Mouse (Mus musculus) lung, embryonic 14.5 days (tissue): ENCODE results near the gene Scgb1c1. TPM values are rescaled to one million over a fixed set of nuclear protein-coding genes. Genes with fewer than 3 reads are reported as not detected.

Source experiments
- ATAC-seq: fragments of 200-750 bp; cut with Nextera tagmentation; 2 replicates; pipeline ENCODE4 v1.8.0; 2017; ENCODE audit warnings: mild to moderate bottlenecking, moderate TSS enrichment, moderate library complexity; ENCODE audit not compliant: insufficient read depth
- DNase-seq: peaks from one replicate; pipeline ENCODE4 v3.0.0-alpha.2; 2015
- H3K27ac ChIP-seq: fragments of 300-500 bp; sonication (generic); 2 replicates; pipeline ENCODE4 v1.5.1; 2014; ENCODE audit warnings: low read depth, mild to moderate bottlenecking, moderate library complexity
- H3K27me3 ChIP-seq: fragments of 300-500 bp; sonication (generic); 2 replicates; pipeline ENCODE4 v1.6.1; 2014; ENCODE audit warnings: low read length, control low read depth; ENCODE audit not compliant: insufficient read depth
- H3K36me3 ChIP-seq: fragments of 300-500 bp; sonication (generic); 2 replicates; pipeline ENCODE4 v1.6.1; 2014; ENCODE audit warnings: control low read depth; ENCODE audit not compliant: insufficient read depth
- H3K4me1 ChIP-seq: fragments of 300-500 bp; sonication (generic); 2 replicates; pipeline ENCODE4 v1.6.1; 2014; ENCODE audit warnings: antibody characterized with exemption, control low read depth; ENCODE audit not compliant: insufficient read depth
- H3K4me2 ChIP-seq: fragments of 300-500 bp; sonication (generic); 2 replicates; pipeline ENCODE4 v1.6.1; 2014; ENCODE audit warnings: mild to moderate bottlenecking
- H3K4me3 ChIP-seq: fragments of 300-500 bp; sonication (generic); 2 replicates; pipeline ENCODE4 v1.5.1; 2014; ENCODE audit warnings: low read depth, low read length
- H3K9ac ChIP-seq: fragments of 300-500 bp; sonication (generic); 2 replicates; pipeline ENCODE4 v1.6.1; 2014
- H3K9me3 ChIP-seq: fragments of 300-500 bp; sonication (generic); 2 replicates; pipeline ENCODE4 v1.6.1; 2016; ENCODE audit warnings: low read depth, low read length, control low read depth
- CTCF ChIP-seq: IDR thresholded peaks from 2 replicates; pipeline ENCODE4 v1.5.1; 2016; ENCODE audit warnings: antibody characterized with exemption, low read depth
- WGBS: fragments of 180-500 bp; shearing (Covaris S2); extraction: QIAGEN DNeasy Blood & Tissue Kit; methylation state at CpG from one replicate; pipeline ENCODE4 v1.1.7; 2014; 5-methylcytosine and 5-hydroxymethylcytosine counted together
- polyA plus RNA-seq: library from polyadenylated mRNA; unstranded; fragments of >200 nt; fragmentation: Nextera tagmentation; extraction: Ambion mirVana; gene quantifications from 2 replicates; pipeline ENCODE4 v1.2.1, GENCODE M21; 2014

The Scgb1c1 gene
- polyA plus RNA-seq, 1 experiment from 2014 or later = not detected

GRCm38 (mm10) chr7:140854483-140854882 lies 9.1 kb downstream of the Scgb1c1 start:
- Histone ChIP-seq H3K27ac (no peak overlapping the region), H3K4me1 (peaks cover 5% of the 10 kb centered on the region; the same call in 1 of the 2 replicates), H3K9ac (no peak overlapping the region), H3K9me3 (no peaks in the 10 kb centered on the region), H3K27me3 (no peaks in the 10 kb centered on the region), H3K36me3 (peaks cover 47% of the 10 kb centered on the region), H3K4me2 (no peak overlapping the region), H3K4me3 (no peak overlapping the region)
- no peak for ATAC-seq
- no peak for DNase-seq
- 89% methylated on average over 18 of the region's 18 CpGs for WGBS
- no peak for TF ChIP-seq CTCF

DNA sequence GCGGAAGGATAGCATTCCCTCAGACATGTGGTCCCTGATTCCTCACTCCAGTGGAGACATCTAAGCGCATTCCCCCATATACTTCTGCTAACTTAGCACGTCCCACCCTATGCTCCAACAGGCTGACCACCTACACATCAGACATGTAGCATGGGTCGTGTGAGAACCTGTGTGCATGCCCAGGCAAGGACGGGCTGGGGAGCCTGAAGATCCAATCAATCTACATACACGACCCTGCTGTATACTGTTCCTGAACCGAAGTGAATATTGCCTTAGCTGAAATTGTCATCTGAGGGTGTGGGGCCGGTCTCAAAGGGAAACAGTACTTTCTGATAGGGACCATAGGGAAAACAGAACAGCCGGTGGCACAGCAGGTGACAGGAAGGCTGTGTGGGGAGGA lies 9.8 kb downstream of the Scgb1c1 start:
- 71% methylated on average over 9 of the region's 9 CpGs for WGBS
- peaks cover 54% of the 10 kb centered on the region for H3K36me3 ChIP-seq

DNA sequence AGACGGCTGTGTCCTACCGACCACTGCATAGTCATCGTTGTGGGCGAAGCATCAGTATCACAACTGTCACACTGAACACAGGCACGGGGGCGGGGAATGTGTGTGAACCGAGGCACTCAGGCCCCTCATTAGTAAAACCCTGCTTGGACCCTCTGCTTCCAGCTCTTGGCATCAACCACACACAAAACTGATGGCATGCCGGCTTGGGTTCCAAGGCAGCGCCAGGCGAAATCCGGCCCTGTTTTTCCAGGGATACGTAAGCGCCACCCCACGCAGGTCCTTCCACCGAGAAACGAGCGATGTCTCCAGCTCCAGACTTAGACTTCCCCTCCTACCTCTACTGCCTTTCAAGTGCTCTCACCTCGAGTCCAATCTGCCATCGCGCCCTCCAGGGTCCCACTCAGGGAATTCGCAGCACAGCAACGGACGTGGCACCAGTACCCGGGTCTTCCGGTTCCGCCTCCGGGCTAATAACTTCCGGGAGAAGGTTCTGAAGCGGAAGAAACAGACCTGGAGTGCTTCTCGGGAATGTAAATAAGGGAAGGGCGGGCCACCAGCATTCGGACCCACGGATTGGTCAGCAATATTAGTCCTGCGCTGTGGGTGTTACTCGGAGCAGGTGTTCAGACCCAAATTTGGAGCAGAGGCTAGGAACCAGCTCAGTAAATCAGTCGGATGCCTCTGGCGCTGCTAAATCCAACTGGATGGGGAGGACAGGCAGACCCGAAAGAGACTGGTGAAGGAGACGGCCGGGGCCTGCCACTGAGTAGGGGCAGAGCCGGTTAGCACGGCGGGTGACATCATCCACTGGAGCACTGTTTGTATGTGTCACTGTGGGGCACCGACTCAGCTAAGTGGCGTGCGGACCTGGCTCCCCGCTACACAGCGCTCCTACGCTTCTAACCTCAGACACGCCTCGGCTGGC lies 10.8 kb downstream of the Scgb1c1 start, which contains the start of gene Gm45785:
Gene Gm45785, minus strand, starts transcription at position 472 of the 925 bp plus-strand sequence.
- Histone ChIP-seq H3K9me3 (no peaks in the 10 kb centered on the region), H3K9ac (peak within 1 kb of the TSS; percentile 85), H3K4me2 (peak within 1 kb of the TSS; percentile 100), H3K27ac (peak within 1 kb of the TSS; percentile 93), H3K36me3 (peaks cover 64% of the 10 kb centered on the region), H3K4me3 (peak within 1 kb of the TSS; percentile 78), H3K4me1 (peaks cover 5% of the 10 kb centered on the region; the same call in 1 of the 2 replicates), H3K27me3 (no peaks in the 10 kb centered on the region)
- peak; percentile 81 for ATAC-seq
- peak; percentile 12; the same call in 1 of the 2 replicates for TF ChIP-seq CTCF
- under 1% methylated on average over 51 of the region's 51 CpGs for WGBS
- peak; percentile 95 for DNase-seq

More for the DNA sequence above, 9.8 kb downstream of the Scgb1c1 start:
- Histone ChIP-seq H3K4me2 (peak overlapping the region; percentile 100), H3K27ac (0 out of 2 replicates have a peak overlapping the region, but pooled peaks have one; percentile 83), H3K4me1 (peaks cover 5% of the 10 kb centered on the region; the same call in 1 of the 2 replicates), H3K9ac (peak overlapping the region; percentile 85), H3K9me3 (no peaks in the 10 kb centered on the region), H3K27me3 (no peaks in the 10 kb centered on the region), H3K4me3 (peak overlapping the region; percentile 78)
- TF ChIP-seq CTCF = no peak
- ATAC-seq (no peak), DNase-seq (no peak)

- Histone ChIP-seq H3K27me3 (no peaks in the 10 kb centered on the region), H3K9me3 (no peaks in the 10 kb centered on the region), H3K36me3 (peaks cover 64% of the 10 kb centered on the region), H3K4me1 (peaks cover 5% of the 10 kb centered on the region; the same call in 1 of the 2 replicates), H3K9ac (peak within 1 kb of the TSS; percentile 85), H3K4me3 (peak within 1 kb of the TSS; percentile 78), H3K4me2 (peak within 1 kb of the TSS; percentile 100), H3K27ac (peak within 1 kb of the TSS; percentile 93)
- WGBS = under 1% methylated on average over 50 of the region's 50 CpGs
- no peak for TF ChIP-seq CTCF
- peak; percentile 88 for DNase-seq
- ATAC-seq = peak; percentile 81
These were observed 11.6 kb downstream of the Scgb1c1 start, which contains the start of gene Ric8a for GRCm38 (mm10) chr7:140856785-140857549. Gene Ric8a, plus strand, starts transcription at chr7:140856957.

- H3K27me3 ChIP-seq = no peaks in the 10 kb centered on the region
- peak within 1 kb of the TSS; percentile 100 for H3K4me2 ChIP-seq
- DNase-seq (peak; percentile 14), ATAC-seq (peak; percentile 32; the same call in 1 of the 2 replicates)
- H3K36me3 ChIP-seq = peaks cover 64% of the 10 kb centered on the region
- H3K4me3 ChIP-seq = peak within 1 kb of the TSS; percentile 78
- peak within 1 kb of the TSS; percentile 85 for H3K9ac ChIP-seq
- peak within 1 kb of the TSS; percentile 93 for H3K27ac ChIP-seq
- H3K4me1 ChIP-seq = peaks cover 5% of the 10 kb centered on the region; the same call in 1 of the 2 replicates
- no peaks in the 10 kb centered on the region for H3K9me3 ChIP-seq
- WGBS = 31% methylated on average over 40 of the region's 40 CpGs
- TF ChIP-seq CTCF = no peak
These were observed 12.5 kb downstream of the Scgb1c1 start, which contains the start of gene Bet1l for GRCm38 (mm10) chr7:140857550-140858505. Gene Bet1l, minus strand, starts transcription at chr7:140857577.

- no peak for DNase-seq
- Histone ChIP-seq H3K4me2 (peak overlapping the region; percentile 100), H3K9me3 (no peaks in the 10 kb centered on the region), H3K9ac (peak overlapping the region; percentile 22; the same call in 1 of the 2 replicates), H3K27me3 (no peaks in the 10 kb centered on the region), H3K4me1 (peaks cover 5% of the 10 kb centered on the region; the same call in 1 of the 2 replicates), H3K27ac (no peak overlapping the region), H3K36me3 (peaks cover 64% of the 10 kb centered on the region), H3K4me3 (no peak overlapping the region)
- no peak for ATAC-seq
- TF ChIP-seq CTCF = no peak
- whole genome bisulfite sequencing = 90% methylated on average over 8 of the region's 8 CpGs
These were observed 13.4 kb downstream of the Scgb1c1 start for GRCm38 (mm10) chr7:140858746-140859145.
